Mouse (Mus musculus) cerebellum, adult 8-10 months (tissue): Measurements from ENCODE around the gene Crk.

Source experiments
- DNase-seq: peaks from one replicate; pipeline ENCODE4 v3.0.0; 2022

Crk gene

GRCm38 (mm10) chr11:75741615-75742014 lies 62.6 kb downstream of the Crk start:
- no peak for DNase-seq

GRCm38 (mm10) chr11:75744761-75745160 lies 65.7 kb downstream of the Crk start:
- no peak for DNase-seq

- no peak for DNase-seq
Measured at GRCm38 (mm10) chr11:75750537-75750936, 71.5 kb downstream of the Crk start.

GRCm38 (mm10) chr11:75751082-75751481 lies 72.0 kb downstream of the Crk start:
- no peak for DNase-seq
